Mouse (Mus musculus) layer of hippocampus, adult 18-20 months (tissue): ENCODE results near the gene Zfp61. TPM values are rescaled to one million over a fixed set of nuclear protein-coding genes. Genes with fewer than 3 reads are reported as not detected.

Source experiments
- DNase-seq, 2 experiments: peaks; one replicate each; pipeline ENCODE4 v3.0.0; 2022; ENCODE audit warnings: low spot score in 2 of 2
- long read RNA-seq: library from polyadenylated mRNA; stranded (forward); transcript quantifications from one replicate; pipeline ENCODE4 v2.0.0, GENCODE M21; 2021
- total RNA-seq, 2 experiments: library from RNA; stranded (reverse); gene quantifications; 2 replicates each; pipeline ENCODE4 v1.2.3; 2021

Gene Zfp61
- 10 to 100 TPM; 19.8 to 24.9 TPM for total RNA-seq
- long read RNA-seq, transcript Zfp61-201 (7 exons, 2,480 nt): major isoform, 14 of 22 reads
- long read RNA-seq, partial matches to known transcripts: 2 of 22 reads
- long read RNA-seq, other reads (novel, unspliced or antisense): 6 of 22 reads

- DNase-seq: peak in 1 of 2 experiments; percentile 48
Observed at GRCm38 (mm10) chr7:24300771-24301282, at the start of gene Zfp61. Gene Zfp61, minus strand, starts transcription at chr7:24301232.

GRCm38 (mm10) chr7:24348896-24349295, 47.9 kb upstream of the Zfp61 start, which contains the start of gene Lypd5:
Gene Lypd5, plus strand, starts transcription at chr7:24349196.
- DNase-seq: no peak

- DNase-seq: no peak
Observed at GRCm38 (mm10) chr7:24346444-24346843, 45.4 kb upstream of the Zfp61 start.

- DNase-seq: peak in 1 of 2 experiments; percentile 41
Observed at GRCm38 (mm10) chr7:24343701-24344272, 42.8 kb upstream of the Zfp61 start.

GRCm38 (mm10) chr7:24338241-24338640, 37.2 kb upstream of the Zfp61 start:
- no peak for DNase-seq

- peak; percentile 66 to 90 for DNase-seq
Observed at GRCm38 (mm10) chr7:24335699-24336309, 34.8 kb upstream of the Zfp61 start.

GRCm38 (mm10) chr7:24333304-24333986, 32.4 kb upstream of the Zfp61 start, which contains the start of gene Tescl:
Gene Tescl, minus strand, starts transcription at chr7:24333936.
- no peak for DNase-seq

GRCm38 (mm10) chr7:24327281-24327975, 26.4 kb upstream of the Zfp61 start:
- DNase-seq: no peak

- peak in 1 of 2 experiments; percentile 19 for DNase-seq
Observed at GRCm38 (mm10) chr7:24326273-24327135, 25.5 kb upstream of the Zfp61 start.

- peak; percentile 16 to 68 for DNase-seq
Observed at GRCm38 (mm10) chr7:24325675-24326128, 24.7 kb upstream of the Zfp61 start.

GRCm38 (mm10) chr7:24325197-24325596, 24.2 kb upstream of the Zfp61 start:
- peak in 1 of 2 experiments; percentile 59 for DNase-seq

- no peak for DNase-seq
Observed at GRCm38 (mm10) chr7:24322593-24322992, 21.6 kb upstream of the Zfp61 start.

- no peak for DNase-seq
Observed at GRCm38 (mm10) chr7:24318942-24319341, 17.9 kb upstream of the Zfp61 start.

- peak; percentile 97 to 99 for DNase-seq
Observed at GRCm38 (mm10) chr7:24316567-24317092, 15.6 kb upstream of the Zfp61 start, which contains the start of gene Zfp94. Gene Zfp94, minus strand, starts transcription at chr7:24316666.

GRCm38 (mm10) chr7:24315726-24316566, 14.9 kb upstream of the Zfp61 start:
- DNase-seq: peak in 1 of 2 experiments; percentile 25

- DNase-seq: peak in 1 of 2 experiments; percentile 25
Observed at GRCm38 (mm10) chr7:24299823-24300481, 1.1 kb downstream of the Zfp61 start.

GRCm38 (mm10) chr7:24298973-24299708, 1.9 kb downstream of the Zfp61 start:
- DNase-seq: peak; percentile 85 to 92

GRCm38 (mm10) chr7:24298635-24298972, 2.4 kb downstream of the Zfp61 start:
- no peak for DNase-seq
